Mouse (Mus musculus): ENCODE data around the gene Fzd7. TPM values are rescaled to one million over a fixed set of nuclear protein-coding genes. Genes with fewer than 3 reads are reported as not detected.

Gene Fzd7
- polyA plus RNA-seq, 1 experiment from 2014 or later = 2.6 TPM

DNA sequence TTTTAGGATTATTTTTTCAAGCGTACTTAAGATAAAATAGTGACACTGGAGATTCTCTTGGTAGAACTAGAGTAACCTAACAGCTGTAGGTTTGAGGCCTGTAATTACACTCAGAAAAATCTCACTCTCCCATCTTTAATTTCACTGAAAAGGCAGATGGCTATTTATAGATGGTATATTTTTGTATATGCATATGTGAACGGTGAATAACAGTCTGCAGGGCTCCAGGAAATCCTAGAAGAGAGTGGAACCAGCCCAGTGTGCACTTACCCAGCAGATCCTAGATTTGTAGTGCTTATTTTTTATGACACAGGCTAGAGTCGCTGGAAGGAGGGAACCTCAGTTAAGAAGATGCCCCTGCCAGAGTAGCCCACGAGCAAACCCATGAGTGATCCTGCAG is 6.8 kb downstream of the Fzd7 start:
- no peaks in the 10 kb centered on the region for H3K9me3 ChIP-seq (ENCODE audit: control insufficient read depth)
- ATAC-seq = no peak
- no peak overlapping the region for H3K9ac ChIP-seq (ENCODE audit: low read depth, low read length)
- peaks cover 6% of the 10 kb centered on the region; the same call in 1 of the 2 replicates for H3K4me1 ChIP-seq (replicated peaks; ENCODE audit: control insufficient read depth, insufficient read depth, low read length)
- 57% methylated on average over 4 of the region's 4 CpGs for WGBS
- H3K4me3 ChIP-seq (ENCODE audit: low read depth, low read length) = no peak overlapping the region
- H3K27me3 ChIP-seq (replicated peaks; ENCODE audit: control insufficient read depth, insufficient read depth, low read length) = no peaks in the 10 kb centered on the region
- no peak for TF ChIP-seq CTCF (IDR thresholded peaks at IDR 0.05; ENCODE audit: low read depth)
- H3K4me2 ChIP-seq (replicated peaks; ENCODE audit: low read depth) = no peak overlapping the region
- no peak overlapping the region for H3K27ac ChIP-seq (ENCODE audit: low read depth, low read length)
- no peaks in the 10 kb centered on the region; the same call in 1 of the 2 replicates for H3K36me3 ChIP-seq (ENCODE audit: control insufficient read depth, insufficient read depth)

- WGBS = 69% methylated on average over 9 of the region's 9 CpGs
- no peak overlapping the region for H3K9ac ChIP-seq (ENCODE audit: low read depth, low read length)
These were observed 9.3 kb downstream of the Fzd7 start for GRCm38 (mm10) chr1:59491517-59491916.

DNA sequence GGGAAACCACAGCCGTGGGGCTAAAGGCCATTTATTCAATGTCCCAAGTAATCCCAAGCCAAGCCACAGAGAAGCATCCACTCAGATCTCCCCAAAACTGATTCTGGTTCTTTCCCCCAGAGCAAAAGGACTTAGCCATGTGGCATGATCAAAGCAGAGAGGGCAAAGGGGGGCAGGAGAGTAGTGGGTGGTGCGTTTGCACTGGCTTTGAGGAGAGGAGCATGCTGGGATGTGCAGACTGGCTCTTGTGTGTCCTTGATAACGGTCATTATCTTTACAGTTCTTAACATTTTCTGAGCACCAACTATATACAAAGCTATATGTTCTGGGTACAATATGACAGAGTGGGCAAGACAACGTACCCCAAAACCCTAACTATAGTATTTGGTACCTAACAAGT is 10.2 kb downstream of the Fzd7 start:
- no peak for ATAC-seq
- no peaks in the 10 kb centered on the region for H3K36me3 ChIP-seq (ENCODE audit: control insufficient read depth, insufficient read depth)
- no peak for TF ChIP-seq CTCF (IDR thresholded peaks at IDR 0.05; ENCODE audit: low read depth)
- no peak overlapping the region for H3K4me2 ChIP-seq (replicated peaks; ENCODE audit: low read depth)
- H3K27me3 ChIP-seq (replicated peaks; ENCODE audit: control insufficient read depth, insufficient read depth, low read length) = no peaks in the 10 kb centered on the region
- H3K27ac ChIP-seq (ENCODE audit: low read depth, low read length) = no peak overlapping the region
- H3K4me1 ChIP-seq (replicated peaks; ENCODE audit: control insufficient read depth, insufficient read depth, low read length) = no peaks in the 10 kb centered on the region
- H3K9me3 ChIP-seq (ENCODE audit: control insufficient read depth) = no peaks in the 10 kb centered on the region
- H3K9ac ChIP-seq (ENCODE audit: low read depth, low read length) = no peak overlapping the region
- 76% methylated on average over 4 of the region's 4 CpGs for WGBS
- H3K4me3 ChIP-seq (ENCODE audit: low read depth, low read length) = no peak overlapping the region

More at GRCm38 (mm10) chr1:59491517-59491916, 9.3 kb downstream of the Fzd7 start:
- Histone ChIP-seq H3K27me3 (replicated peaks; ENCODE audit: control insufficient read depth, insufficient read depth, low read length) (no peaks in the 10 kb centered on the region), H3K9me3 (ENCODE audit: control insufficient read depth) (no peaks in the 10 kb centered on the region), H3K36me3 (ENCODE audit: control insufficient read depth, insufficient read depth) (no peaks in the 10 kb centered on the region), H3K4me3 (ENCODE audit: low read depth, low read length) (no peak overlapping the region), H3K27ac (ENCODE audit: low read depth, low read length) (no peak overlapping the region), H3K4me1 (replicated peaks; ENCODE audit: control insufficient read depth, insufficient read depth, low read length) (no peaks in the 10 kb centered on the region), H3K4me2 (replicated peaks; ENCODE audit: low read depth) (no peak overlapping the region)
- peak; percentile 25 for TF ChIP-seq CTCF (IDR thresholded peaks at IDR 0.05; ENCODE audit: low read depth)
- ATAC-seq = no peak

DNA sequence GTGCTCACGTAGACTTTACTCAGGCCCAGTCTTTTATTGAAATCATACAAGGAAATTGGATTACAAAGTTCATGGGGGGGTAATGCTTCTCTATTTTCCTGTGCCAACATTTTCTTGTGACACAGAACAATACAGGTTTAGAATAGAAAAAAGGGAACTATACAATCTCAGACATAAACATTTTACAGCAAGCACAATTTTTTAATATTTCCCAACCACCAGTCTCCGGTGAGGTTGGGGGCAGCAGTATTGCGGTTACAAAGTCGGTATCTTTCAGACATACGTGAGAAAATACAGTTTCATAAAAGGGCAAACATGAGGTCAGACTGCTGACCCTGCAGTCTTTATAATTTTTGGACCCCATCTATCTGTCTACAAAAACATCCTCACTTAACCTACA is 13.7 kb downstream of the Fzd7 start:
- no peaks in the 10 kb centered on the region for H3K27me3 ChIP-seq (replicated peaks; ENCODE audit: control insufficient read depth, insufficient read depth, low read length)
- no peak overlapping the region for H3K27ac ChIP-seq (ENCODE audit: low read depth, low read length)
- H3K4me1 ChIP-seq (replicated peaks; ENCODE audit: control insufficient read depth, insufficient read depth, low read length) = no peaks in the 10 kb centered on the region
- WGBS = 84% methylated on average over 5 of the region's 5 CpGs
- ATAC-seq = no peak
- H3K4me2 ChIP-seq (replicated peaks; ENCODE audit: low read depth) = no peak overlapping the region
- H3K9me3 ChIP-seq (ENCODE audit: control insufficient read depth) = no peaks in the 10 kb centered on the region
- no peak for TF ChIP-seq CTCF (IDR thresholded peaks at IDR 0.05; ENCODE audit: low read depth)
- no peaks in the 10 kb centered on the region for H3K36me3 ChIP-seq (ENCODE audit: control insufficient read depth, insufficient read depth)
- no peak overlapping the region for H3K4me3 ChIP-seq (ENCODE audit: low read depth, low read length)
- no peak overlapping the region for H3K9ac ChIP-seq (ENCODE audit: low read depth, low read length)

- TF ChIP-seq CTCF (IDR thresholded peaks at IDR 0.05; ENCODE audit: low read depth) = no peak
- Histone ChIP-seq H3K27me3 (replicated peaks; ENCODE audit: control insufficient read depth, insufficient read depth, low read length) (no peaks in the 10 kb centered on the region), H3K4me3 (ENCODE audit: low read depth, low read length) (no peak overlapping the region), H3K9ac (ENCODE audit: low read depth, low read length) (no peak overlapping the region), H3K9me3 (ENCODE audit: control insufficient read depth) (no peaks in the 10 kb centered on the region), H3K27ac (ENCODE audit: low read depth, low read length) (no peak overlapping the region), H3K4me2 (replicated peaks; ENCODE audit: low read depth) (no peak overlapping the region), H3K36me3 (ENCODE audit: control insufficient read depth, insufficient read depth) (no peaks in the 10 kb centered on the region), H3K4me1 (replicated peaks; ENCODE audit: control insufficient read depth, insufficient read depth, low read length) (no peaks in the 10 kb centered on the region)
- WGBS = 42% methylated on average over 6 of the region's 6 CpGs
- 0 out of 2 replicates have a peak, but pooled peaks have one; percentile 47 for ATAC-seq
These were observed 15.8 kb downstream of the Fzd7 start for GRCm38 (mm10) chr1:59497741-59498613.

DNA sequence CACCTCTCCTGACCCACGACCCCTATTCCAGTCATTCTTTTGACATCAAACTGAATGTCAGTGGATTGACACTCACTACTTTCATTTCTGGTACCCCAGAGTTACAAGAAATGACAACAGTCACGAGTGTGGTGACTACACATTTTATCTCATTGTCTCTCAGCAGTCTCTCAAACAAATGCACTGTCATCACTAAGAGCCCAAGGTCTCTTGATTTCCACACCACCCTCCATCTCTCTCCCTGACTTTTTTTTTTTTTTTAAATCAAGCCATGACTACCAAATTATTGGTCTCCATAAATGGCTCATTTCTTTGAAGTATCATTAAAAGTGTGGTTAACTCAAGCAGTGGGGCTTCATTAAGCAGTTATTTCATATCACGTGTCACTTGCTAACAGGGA is 17.1 kb downstream of the Fzd7 start:
- Histone ChIP-seq H3K9ac (ENCODE audit: low read depth, low read length) (no peak overlapping the region), H3K36me3 (ENCODE audit: control insufficient read depth, insufficient read depth) (no peaks in the 10 kb centered on the region), H3K27ac (ENCODE audit: low read depth, low read length) (no peak overlapping the region), H3K4me2 (replicated peaks; ENCODE audit: low read depth) (no peak overlapping the region), H3K9me3 (ENCODE audit: control insufficient read depth) (no peaks in the 10 kb centered on the region), H3K27me3 (replicated peaks; ENCODE audit: control insufficient read depth, insufficient read depth, low read length) (no peaks in the 10 kb centered on the region), H3K4me3 (ENCODE audit: low read depth, low read length) (no peak overlapping the region), H3K4me1 (replicated peaks; ENCODE audit: control insufficient read depth, insufficient read depth, low read length) (no peaks in the 10 kb centered on the region)
- 91% methylated on average over 3 of the region's 3 CpGs for WGBS
- no peak for ATAC-seq
- TF ChIP-seq CTCF (IDR thresholded peaks at IDR 0.05; ENCODE audit: low read depth) = no peak
